Mouse (Mus musculus) heart, embryonic 16.5 days (tissue): ENCODE data around the gene Naa15. TPM values are rescaled to one million over a fixed set of nuclear protein-coding genes. Genes with fewer than 3 reads are reported as not detected.

ENCODE experiments used
- ATAC-seq: fragments of 200-750 bp; cut with Nextera tagmentation; replicated peaks from 2 replicates; pipeline ENCODE4 v1.8.0; 2017; ENCODE audit warnings: moderate number of reproducible peaks; ENCODE audit not compliant: insufficient read depth, low FRiP score; ENCODE audit errors: extremely low read depth
- H3K27ac ChIP-seq: fragments of 300-500 bp; sonication (generic); 2 replicates; pipeline ENCODE4 v1.5.1; 2014; ENCODE audit warnings: mild to moderate bottlenecking, low read length, control low read depth, moderate library complexity
- H3K27me3 ChIP-seq: fragments of 300-500 bp; sonication (generic); 2 replicates; pipeline ENCODE4 v1.6.1; 2014; ENCODE audit warnings: low read length, mixed read lengths; ENCODE audit not compliant: control insufficient read depth, insufficient read depth
- H3K36me3 ChIP-seq: fragments of 300-500 bp; sonication (generic); 2 replicates; pipeline ENCODE4 v1.6.1; 2014; ENCODE audit not compliant: control insufficient read depth, insufficient read depth
- H3K4me1 ChIP-seq: fragments of 300-500 bp; sonication (generic); 2 replicates; pipeline ENCODE4 v1.6.1; 2014; ENCODE audit warnings: low read length, mixed read lengths; ENCODE audit not compliant: control insufficient read depth, insufficient read depth
- H3K4me2 ChIP-seq: fragments of 300-500 bp; sonication (generic); 2 replicates; pipeline ENCODE4 v1.6.1; 2014; ENCODE audit warnings: low read depth, mild to moderate bottlenecking, control low read depth, low read length
- H3K4me3 ChIP-seq: fragments of 300-500 bp; sonication (generic); 2 replicates; pipeline ENCODE4 v1.5.1; 2014; ENCODE audit warnings: mild to moderate bottlenecking, control low read depth, low read length
- H3K9ac ChIP-seq: fragments of 300-500 bp; sonication (generic); 2 replicates; pipeline ENCODE4 v1.6.1; 2014; ENCODE audit warnings: low read length, control low read depth
- H3K9me3 ChIP-seq: fragments of 300-500 bp; sonication (generic); replicated peaks from 2 replicates; pipeline ENCODE4 v1.6.1; 2016; ENCODE audit warnings: low read length; ENCODE audit not compliant: control insufficient read depth
- WGBS: fragments of 180-500 bp; shearing (Covaris S2); extraction: QIAGEN DNeasy Blood & Tissue Kit; methylation state at CpG from one replicate; pipeline ENCODE4 v1.1.7; 2014; 5-methylcytosine and 5-hydroxymethylcytosine counted together
- polyA plus RNA-seq: library from polyadenylated mRNA; unstranded; fragments of >200 nt; fragmentation: Nextera tagmentation; extraction: Ambion mirVana; gene quantifications from 2 replicates; pipeline ENCODE4 v1.2.1, GENCODE M21; 2015

Naa15 gene
- polyA plus RNA-seq, 1 experiment from 2014 or later: 32.7 TPM

DNA sequence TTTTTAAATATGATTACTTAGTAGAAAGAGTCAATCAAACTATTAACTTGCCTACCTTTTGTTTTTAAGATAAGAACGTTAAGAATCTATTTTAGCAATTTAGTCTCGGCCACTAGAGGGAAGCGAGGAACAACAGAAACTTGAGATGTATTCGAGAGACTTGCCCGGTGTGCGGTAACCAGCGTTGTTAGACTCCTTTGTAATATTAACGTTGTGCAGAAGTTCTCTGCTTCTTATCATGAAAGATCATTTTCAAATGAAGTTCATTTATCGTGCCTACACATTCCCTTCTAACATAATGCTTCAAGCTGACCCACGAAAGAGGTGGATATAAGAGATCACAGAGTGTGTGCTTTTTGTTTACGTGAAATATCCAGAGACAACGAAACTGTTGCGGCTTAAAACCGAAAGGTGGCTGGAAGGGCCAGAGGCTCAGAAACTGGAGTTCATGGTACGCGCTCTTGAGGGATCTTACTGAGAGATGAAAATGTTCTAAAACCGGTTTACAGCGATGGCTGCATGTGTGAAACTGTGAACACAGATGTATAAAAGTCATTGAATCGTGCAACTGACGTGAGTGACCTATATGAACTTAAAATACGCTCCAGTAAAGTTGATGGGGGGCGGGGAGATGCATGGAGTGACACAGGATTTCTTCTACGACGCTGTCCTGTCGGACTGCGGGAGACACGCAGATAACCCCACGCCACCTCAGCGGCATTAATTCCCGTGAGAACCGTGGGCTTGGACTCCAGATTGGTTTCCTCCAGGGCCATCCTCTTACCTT, 36.9 kb upstream of the Naa15 start:
- no peaks in the 10 kb centered on the region for H3K27me3 ChIP-seq
- peak overlapping the region; percentile 72 for H3K9ac ChIP-seq
- H3K9me3 ChIP-seq: peaks cover 4% of the 10 kb centered on the region; the same call in 1 of the 2 replicates
- WGBS: 24% methylated on average over 31 of the region's 31 CpGs
- ATAC-seq: 0 out of 2 replicates have a peak, but pooled peaks have one; percentile 50
- peaks cover 4% of the 10 kb centered on the region for H3K4me1 ChIP-seq
- H3K4me3 ChIP-seq: peak overlapping the region; percentile 59
- no peaks in the 10 kb centered on the region for H3K36me3 ChIP-seq
- H3K27ac ChIP-seq: peak overlapping the region; percentile 59
- H3K4me2 ChIP-seq: peak overlapping the region; percentile 73

DNA sequence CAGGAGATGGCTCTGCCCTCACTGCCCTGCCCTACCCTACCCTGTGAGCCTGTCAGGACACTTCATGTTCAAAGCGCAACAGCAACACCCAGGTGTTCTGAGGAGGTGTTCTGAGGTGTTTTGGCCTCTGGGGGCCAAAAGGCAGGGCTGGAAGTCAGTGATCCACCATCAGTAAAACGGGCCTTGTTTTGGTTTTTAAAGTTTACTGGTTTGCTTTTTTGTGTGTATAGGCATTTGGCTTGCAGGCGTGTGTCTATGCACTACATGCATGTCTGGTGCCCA, 36.3 kb upstream of the Naa15 start:
- ATAC-seq: no peak

GRCm38 (mm10) chr3:51379786-51380659, 34.9 kb upstream of the Naa15 start:
- Histone ChIP-seq H3K4me3 (no peak overlapping the region), H3K27ac (0 out of 2 replicates have a peak overlapping the region, but pooled peaks have one; percentile 25), H3K36me3 (no peaks in the 10 kb centered on the region), H3K27me3 (no peaks in the 10 kb centered on the region), H3K9me3 (no peaks in the 10 kb centered on the region; the same call in 1 of the 2 replicates), H3K4me1 (peaks cover 4% of the 10 kb centered on the region), H3K4me2 (no peak overlapping the region), H3K9ac (no peak overlapping the region)
- WGBS: 67% methylated on average over 5 of the region's 5 CpGs
- ATAC-seq: peak; percentile 46; the same call in 1 of the 2 replicates

More for the DNA sequence above, 36.3 kb upstream of the Naa15 start:
- H3K4me1 ChIP-seq: peaks cover 4% of the 10 kb centered on the region
- H3K9me3 ChIP-seq: peaks cover 4% of the 10 kb centered on the region; the same call in 1 of the 2 replicates
- H3K9ac ChIP-seq: peak overlapping the region; percentile 72
- H3K27ac ChIP-seq: no peak overlapping the region; the same call in 1 of the 2 replicates
- 74% methylated on average over 3 of the region's 3 CpGs for WGBS
- peak overlapping the region; percentile 73 for H3K4me2 ChIP-seq
- H3K4me3 ChIP-seq: peak overlapping the region; percentile 59
- H3K36me3 ChIP-seq: no peaks in the 10 kb centered on the region
- H3K27me3 ChIP-seq: no peaks in the 10 kb centered on the region

GRCm38 (mm10) chr3:51380660-51381014, 34.3 kb upstream of the Naa15 start:
- WGBS: 77% methylated on average over 2 of the region's 5 CpGs
- ATAC-seq: no peak

GRCm38 (mm10) chr3:51383409-51383808, 31.5 kb upstream of the Naa15 start:
- Histone ChIP-seq H3K9me3 (no peaks in the 10 kb centered on the region), H3K27me3 (no peaks in the 10 kb centered on the region), H3K36me3 (no peaks in the 10 kb centered on the region), H3K4me1 (peaks cover 4% of the 10 kb centered on the region), H3K4me3 (no peak overlapping the region), H3K4me2 (no peak overlapping the region), H3K9ac (no peak overlapping the region), H3K27ac (no peak overlapping the region)
- ATAC-seq: no peak
- WGBS: 79% methylated on average over 12 of the region's 12 CpGs

More at GRCm38 (mm10) chr3:51380660-51381014, 34.3 kb upstream of the Naa15 start:
- Histone ChIP-seq H3K4me1 (peaks cover 4% of the 10 kb centered on the region), H3K27ac (no peak overlapping the region), H3K9ac (no peak overlapping the region), H3K4me3 (no peak overlapping the region), H3K9me3 (no peaks in the 10 kb centered on the region), H3K4me2 (no peak overlapping the region), H3K27me3 (no peaks in the 10 kb centered on the region), H3K36me3 (no peaks in the 10 kb centered on the region)

DNA sequence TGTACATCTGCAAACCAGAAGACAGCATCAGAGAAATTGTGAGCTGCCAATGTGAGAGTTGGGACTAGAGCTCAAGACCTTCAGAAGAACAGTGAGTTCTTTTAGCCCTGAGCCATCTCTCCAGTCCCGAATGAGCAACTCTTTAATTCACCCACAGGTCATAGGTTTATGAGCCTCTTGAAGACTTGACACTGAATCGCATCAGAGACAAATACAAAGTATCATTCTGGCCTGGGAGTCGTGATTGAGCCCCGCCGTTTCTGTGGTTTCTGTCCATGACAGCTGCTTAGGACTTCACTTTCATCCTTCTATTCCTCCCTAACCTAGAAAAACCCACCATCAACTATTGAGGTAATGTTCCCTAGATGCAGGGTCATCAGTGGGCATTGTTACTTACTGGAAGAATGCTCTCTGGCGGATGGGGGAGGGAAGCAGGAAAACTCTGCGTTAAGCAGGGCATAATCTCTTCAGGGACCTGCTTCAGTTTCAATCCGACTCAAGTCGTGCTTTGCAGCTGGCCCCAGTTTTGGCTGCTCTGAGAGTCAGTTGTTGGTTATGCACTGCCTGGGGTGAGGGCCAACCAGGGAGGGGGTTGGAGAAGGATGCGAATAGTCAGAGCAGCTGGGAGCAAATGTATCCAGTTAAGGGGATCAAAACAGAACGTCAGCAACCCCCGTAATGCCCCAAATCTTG, 28.4 kb upstream of the Naa15 start:
- Histone ChIP-seq H3K36me3 (no peaks in the 10 kb centered on the region), H3K27ac (no peak overlapping the region), H3K27me3 (no peaks in the 10 kb centered on the region), H3K4me3 (no peak overlapping the region), H3K4me1 (peaks cover 6% of the 10 kb centered on the region), H3K9ac (no peak overlapping the region), H3K9me3 (no peaks in the 10 kb centered on the region), H3K4me2 (no peak overlapping the region)
- ATAC-seq: no peak
- 58% methylated on average over 12 of the region's 12 CpGs for WGBS

DNA sequence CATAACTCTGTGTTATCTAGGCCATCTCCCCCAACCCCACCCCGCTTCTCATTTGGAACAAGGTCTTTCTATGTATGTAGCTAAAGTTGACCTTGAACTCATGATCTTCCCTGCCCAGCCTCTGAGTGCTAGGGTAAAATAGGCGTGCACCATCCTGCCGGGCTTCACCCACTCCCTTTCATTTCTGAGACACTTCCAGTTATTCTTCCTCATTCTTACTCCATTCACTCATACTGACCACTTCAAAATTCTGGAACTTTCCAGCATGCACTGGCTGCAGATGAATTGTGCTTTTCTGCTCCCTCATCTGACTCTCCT, 27.9 kb upstream of the Naa15 start:
- no peak for ATAC-seq
- no peak overlapping the region for H3K27ac ChIP-seq

DNA sequence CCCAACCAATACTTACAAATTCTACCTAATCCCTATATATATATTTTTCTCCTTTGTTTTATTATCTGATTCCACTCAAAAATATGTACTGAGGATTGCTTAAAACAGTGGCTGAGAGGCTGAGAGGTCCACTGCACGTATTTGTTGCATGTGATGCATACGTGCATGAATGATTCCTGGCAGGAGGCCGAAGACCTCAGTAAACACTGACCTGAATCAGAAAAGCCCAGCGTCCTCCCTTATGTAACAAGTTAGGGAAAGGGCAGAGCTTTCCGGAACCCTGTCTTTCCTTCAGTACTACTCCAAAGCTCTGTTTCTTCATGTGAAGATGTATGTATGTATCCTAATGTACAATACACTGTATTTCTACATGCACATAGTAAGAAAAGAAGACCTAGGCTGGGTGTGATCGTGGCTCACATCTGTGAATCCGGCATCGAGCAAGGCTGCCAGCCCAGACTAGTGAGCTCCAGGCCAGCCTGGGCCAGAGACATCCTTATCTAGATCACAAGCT, 27.0 kb upstream of the Naa15 start:
- Histone ChIP-seq H3K36me3 (no peaks in the 10 kb centered on the region), H3K9ac (no peak overlapping the region)

More for the DNA sequence above, 27.9 kb upstream of the Naa15 start:
- H3K4me3 ChIP-seq: no peak overlapping the region
- H3K4me2 ChIP-seq: no peak overlapping the region
- no peaks in the 10 kb centered on the region for H3K36me3 ChIP-seq
- no peak overlapping the region for H3K9ac ChIP-seq
- H3K27me3 ChIP-seq: no peaks in the 10 kb centered on the region
- 73% methylated on average over 3 of the region's 3 CpGs for WGBS
- H3K9me3 ChIP-seq: no peaks in the 10 kb centered on the region
- peaks cover 6% of the 10 kb centered on the region for H3K4me1 ChIP-seq

More for the DNA sequence above, 27.0 kb upstream of the Naa15 start:
- H3K27ac ChIP-seq: no peak overlapping the region
- H3K4me1 ChIP-seq: peaks cover 6% of the 10 kb centered on the region
- H3K9me3 ChIP-seq: no peaks in the 10 kb centered on the region
- no peak for ATAC-seq
- no peak overlapping the region for H3K4me3 ChIP-seq
- H3K27me3 ChIP-seq: no peaks in the 10 kb centered on the region
- 66% methylated on average over 8 of the region's 8 CpGs for WGBS
- no peak overlapping the region for H3K4me2 ChIP-seq
